Mouse (Mus musculus): ENCODE measurements around the gene Cry1.

The Cry1 gene

GRCm38 (mm10) chr10:85161745-85162351 lies 23.0 kb downstream of the Cry1 start:
- no peak for DNase-seq (ENCODE audit: low spot score)

- DNase-seq (ENCODE audit: low spot score): no peak
These were observed 24.8 kb downstream of the Cry1 start for GRCm38 (mm10) chr10:85159989-85160619.

DNA sequence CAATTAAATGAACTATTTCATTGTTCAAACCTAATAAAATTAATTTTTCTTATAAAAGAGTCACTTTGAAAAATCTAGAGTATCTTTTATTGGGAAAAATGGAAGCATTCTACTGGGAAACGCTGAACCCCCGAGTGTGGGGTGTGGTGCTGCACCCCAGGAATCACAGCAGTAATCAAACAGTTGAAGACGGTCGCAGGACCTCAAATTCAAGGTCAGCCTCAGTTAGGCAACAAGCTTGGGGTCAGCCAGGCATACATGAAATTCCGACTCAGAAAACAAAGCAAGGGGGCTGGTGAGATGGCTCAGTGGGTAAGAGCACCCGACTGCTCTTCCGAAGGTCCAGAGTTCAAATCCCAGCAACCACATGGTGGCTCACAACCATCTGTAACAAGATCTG lies 27.4 kb downstream of the Cry1 start:
- DNase-seq (ENCODE audit: low spot score): no peak

GRCm38 (mm10) chr10:85154195-85154594 lies 30.7 kb downstream of the Cry1 start:
- DNase-seq (ENCODE audit: low spot score): no peak

DNA sequence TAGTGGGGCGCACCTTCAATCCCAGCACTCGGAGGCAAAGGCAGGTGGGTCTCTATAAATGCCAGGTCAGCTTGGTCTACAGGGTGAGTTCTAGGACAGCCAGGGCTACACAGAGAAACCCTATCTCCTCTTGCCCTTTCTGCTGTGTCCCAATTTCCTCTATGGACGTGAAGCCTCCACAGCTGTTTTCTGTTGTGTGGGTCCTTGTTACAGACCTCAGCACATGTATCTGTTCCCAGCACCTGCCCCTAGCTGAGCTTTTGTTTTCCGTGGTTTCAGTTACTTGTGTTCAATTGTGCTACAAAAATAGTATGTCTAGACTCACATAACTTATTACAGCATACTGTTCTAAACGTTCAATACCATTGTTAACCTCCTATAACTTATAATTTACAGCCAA lies 35.6 kb downstream of the Cry1 start:
- DNase-seq (ENCODE audit: low spot score): no peak

DNA sequence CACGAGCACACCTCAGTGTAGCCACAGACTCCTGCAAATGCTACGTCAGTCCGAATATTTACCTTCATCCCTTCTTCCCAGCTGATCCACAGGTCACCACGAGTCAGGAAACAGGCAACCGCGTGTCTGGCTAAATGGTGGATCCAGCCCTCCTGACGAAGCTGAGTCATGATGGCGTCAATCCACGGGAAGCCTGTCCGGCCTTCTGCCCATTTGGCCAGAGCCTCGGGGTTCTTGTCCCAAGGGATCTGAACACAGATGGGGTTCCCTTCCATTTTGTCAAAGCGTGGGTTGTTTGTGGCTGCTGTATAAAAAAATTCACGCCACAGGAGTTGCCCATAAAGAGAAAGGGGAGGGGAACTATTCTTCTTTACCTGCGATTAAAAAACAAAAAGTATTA lies 38.6 kb downstream of the Cry1 start:
- DNase-seq (ENCODE audit: low spot score): no peak

DNA sequence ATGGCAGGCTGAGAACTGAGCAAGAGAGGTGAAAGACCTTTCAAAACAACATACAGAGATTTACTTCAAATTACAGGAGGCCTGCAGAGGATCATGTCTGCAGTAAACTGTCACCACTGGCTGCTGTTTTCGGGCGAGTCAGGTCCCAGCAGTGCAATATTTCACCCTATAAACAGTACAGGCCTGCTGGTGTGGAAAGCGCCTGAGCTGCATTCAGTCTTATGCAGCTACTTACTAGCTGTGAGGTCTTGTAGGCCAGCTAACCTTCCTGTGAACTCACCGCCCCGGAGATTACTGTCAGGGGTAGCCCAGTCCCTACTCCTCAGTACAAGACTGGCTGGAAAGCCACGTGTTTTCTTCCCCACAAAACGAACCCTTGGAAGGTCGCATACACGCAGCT lies 43.4 kb downstream of the Cry1 start:
- no peak for DNase-seq (ENCODE audit: low spot score)

GRCm38 (mm10) chr10:85136573-85136972 lies 48.3 kb downstream of the Cry1 start:
- no peak for DNase-seq (ENCODE audit: low spot score)

GRCm38 (mm10) chr10:85128453-85128852 lies 56.4 kb downstream of the Cry1 start:
- DNase-seq (ENCODE audit: low spot score): no peak

DNA sequence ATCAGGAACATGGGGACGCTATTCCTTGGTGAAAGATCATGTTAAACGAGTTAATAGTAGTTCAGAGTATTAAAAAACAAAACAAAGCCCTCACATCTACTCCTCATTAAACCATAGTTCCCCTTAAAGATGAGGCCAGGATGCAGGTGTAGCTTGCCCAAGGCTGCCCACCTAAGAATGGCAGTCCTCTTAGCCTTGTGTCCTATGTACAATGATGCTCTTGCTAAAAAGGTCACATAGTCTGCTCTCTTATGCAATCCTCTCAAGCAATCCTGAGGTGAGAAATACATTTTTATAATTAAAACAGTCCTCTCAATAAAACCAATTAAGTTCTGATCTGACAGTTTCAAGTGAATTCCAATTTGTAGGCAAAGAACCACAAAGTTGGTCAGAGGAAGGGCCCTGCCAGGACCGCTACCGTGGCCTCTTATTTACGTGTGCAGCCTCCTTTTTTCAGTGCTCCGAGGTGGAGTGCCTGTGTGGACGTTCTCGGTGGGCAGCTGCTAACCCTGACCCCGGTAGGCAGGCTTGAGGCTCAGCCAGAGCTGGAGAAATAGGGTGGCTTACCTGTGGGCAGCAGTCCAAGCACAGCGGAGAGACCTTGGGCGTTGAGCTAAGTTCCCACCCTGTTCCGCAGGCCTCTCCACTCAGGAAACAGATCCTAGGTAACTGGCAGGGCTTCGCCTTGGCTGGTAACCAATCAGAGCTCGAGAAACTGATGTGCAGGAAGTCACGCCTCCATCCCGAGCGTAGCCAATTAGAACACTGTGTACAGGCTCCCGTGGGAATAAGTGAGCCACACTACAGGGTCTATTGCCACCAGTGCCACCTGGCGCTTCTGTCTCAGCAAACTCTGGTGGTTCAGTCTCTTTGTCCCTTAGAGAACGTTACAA lies 57.2 kb downstream of the Cry1 start, which contains the start of gene Mterf2:
Gene Mterf2, minus strand, starts transcription at position 633 of the 893 bp plus-strand sequence.
- DNase-seq (ENCODE audit: low spot score): peak; percentile 94

- no peak for DNase-seq (ENCODE audit: low spot score)
These were observed 59.7 kb downstream of the Cry1 start for GRCm38 (mm10) chr10:85125184-85125583.

DNA sequence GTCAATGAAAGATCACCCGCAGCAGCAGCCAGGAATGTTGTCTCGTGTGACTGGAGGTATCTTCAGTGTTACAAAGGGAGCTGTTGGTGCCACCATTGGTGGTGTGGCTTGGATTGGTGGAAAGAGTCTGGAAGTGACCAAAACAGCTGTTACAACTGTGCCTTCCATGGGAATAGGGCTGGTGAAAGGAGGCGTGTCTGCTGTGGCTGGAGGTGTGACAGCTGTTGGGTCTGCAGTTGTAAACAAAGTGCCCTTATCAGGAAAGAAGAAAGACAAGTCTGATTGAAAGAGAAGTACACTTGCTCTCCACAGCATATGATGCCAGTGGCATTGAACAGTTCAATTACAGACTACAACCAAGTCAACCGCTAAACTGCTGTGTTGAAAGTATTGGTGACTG lies 70.5 kb downstream of the Cry1 start:
- DNase-seq (ENCODE audit: low spot score): no peak

GRCm38 (mm10) chr10:85103085-85103885 lies 81.6 kb downstream of the Cry1 start:
- peak; percentile 56 for DNase-seq (ENCODE audit: low spot score)

GRCm38 (mm10) chr10:85102247-85103084 lies 82.4 kb downstream of the Cry1 start, which contains the start of the genes Fhl4 and Tmem263:
Gene Fhl4, minus strand, starts transcription at chr10:85102495.
Gene Tmem263, plus strand, starts transcription at chr10:85102627.
- DNase-seq (ENCODE audit: low spot score): peak; percentile 90

- DNase-seq (ENCODE audit: low spot score): peak; percentile 58
These were observed 83.0 kb downstream of the Cry1 start for GRCm38 (mm10) chr10:85101841-85102240.
